Mouse (Mus musculus) left cerebral cortex, postnatal 10 days (tissue): ENCODE data around the gene Spire2. TPM values are rescaled to one million over a fixed set of nuclear protein-coding genes. Genes with fewer than 3 reads are reported as not detected.

Source experiments
- DNase-seq, 2 experiments: peaks; one replicate each; pipeline ENCODE4 v3.0.0; 2021 to 2022; ENCODE audit warnings: low spot score in 2 of 2, mixed read lengths in 1 of 2; ENCODE audit errors: extremely low spot score in 1 of 2
- intact Hi-C: fragments of 180-260 bp; cut with DNase I; formaldehyde crosslinking; loops from one replicate; pipeline ENCODE4 v1.15.1; 2025
- total RNA-seq, 2 experiments: library from RNA; stranded (reverse); gene quantifications; 2 replicates each; pipeline ENCODE4 v1.2.3; 2021

The Spire2 gene
- total RNA-seq, 2 experiments from 2014 or later = 16.2 to 17.4 TPM

- intact Hi-C loops = loop anchor here (5.0 to 10.0 kb wide), 2 partner anchors 44 to 106 kb away; partner anchors contain the start of genes Fanca, Vps9d1 and Zfp276
- DNase-seq = peak; percentile 77 to 79
Measured at GRCm38 (mm10) chr8:123361082-123361739, 28.7 kb downstream of the Spire2 start.

- intact Hi-C loops = no loop called here
- DNase-seq = peak; percentile 94 to 98
Measured at GRCm38 (mm10) chr8:123373403-123374238, 41.1 kb downstream of the Spire2 start, which contains the start of gene Tcf25. Tcf25 (plus strand) TSS chr8:123373753.

DNA sequence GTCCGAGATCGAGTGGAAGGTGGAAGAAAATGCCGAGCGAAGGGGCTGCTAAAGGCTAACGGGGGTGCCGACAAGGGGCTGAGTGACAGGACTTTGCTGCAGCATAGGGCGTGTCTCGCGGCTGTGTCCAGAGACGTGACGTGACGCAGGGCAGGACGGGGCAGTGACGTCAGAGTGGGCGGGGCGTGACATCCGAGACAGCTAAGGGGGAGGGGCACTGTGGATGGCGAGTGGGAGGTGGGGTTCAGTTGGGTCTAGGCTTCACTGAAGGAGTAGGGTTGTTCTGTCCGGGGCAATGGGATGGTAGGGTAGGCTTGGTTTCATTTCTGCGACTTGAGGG lies 41.7 kb downstream of the Spire2 start:
- intact Hi-C loops = no loop called here
- DNase-seq = peak; percentile 91 to 96

GRCm38 (mm10) chr8:123375701-123376100 lies 43.2 kb downstream of the Spire2 start:
- no peak for DNase-seq
- intact Hi-C loops = no loop called here

DNA sequence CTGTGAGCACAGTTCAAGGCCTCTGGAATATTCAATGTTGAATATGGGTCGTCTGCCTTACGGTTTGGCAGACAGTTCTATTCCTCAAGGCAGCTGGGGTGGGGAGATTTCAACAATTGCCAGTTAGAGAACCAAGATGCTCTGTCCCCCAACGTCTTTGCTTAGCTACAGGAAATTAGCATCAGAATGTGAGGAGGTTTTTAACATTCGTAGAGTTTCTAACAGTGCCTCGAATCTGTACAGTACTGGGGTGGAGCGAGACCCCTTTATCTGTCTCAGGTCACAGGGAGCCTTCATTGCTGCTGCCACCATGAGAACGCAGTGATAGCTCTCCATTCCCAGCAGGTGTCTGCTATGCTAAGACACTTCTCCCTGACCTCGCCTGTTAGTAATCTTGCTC lies 43.6 kb downstream of the Spire2 start:
- intact Hi-C loops = no loop called here
- DNase-seq = no peak

DNA sequence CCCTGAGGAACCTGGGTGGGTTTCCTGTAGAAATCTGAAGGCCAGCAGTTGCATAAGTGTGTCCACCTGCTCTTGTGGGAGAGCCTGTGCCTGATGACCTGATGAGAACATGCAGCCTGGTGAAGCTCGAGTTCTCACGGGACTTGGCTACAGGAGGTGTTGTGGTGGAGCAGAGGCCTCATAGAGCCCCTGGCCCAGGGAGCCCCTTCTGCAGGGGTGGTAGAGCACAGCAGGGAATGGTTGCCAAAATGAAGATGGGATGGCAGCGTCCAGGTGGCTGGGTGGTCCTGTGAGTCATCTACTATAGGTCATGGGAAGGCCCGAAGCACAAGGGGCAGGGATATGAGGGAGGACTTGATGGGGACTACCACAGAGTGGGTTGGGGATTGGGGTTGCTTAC lies 49.2 kb downstream of the Spire2 start:
- intact Hi-C loops = no loop called here
- no peak for DNase-seq

GRCm38 (mm10) chr8:123382516-123382915 lies 50.0 kb downstream of the Spire2 start:
- intact Hi-C loops = no loop called here
- no peak for DNase-seq

DNA sequence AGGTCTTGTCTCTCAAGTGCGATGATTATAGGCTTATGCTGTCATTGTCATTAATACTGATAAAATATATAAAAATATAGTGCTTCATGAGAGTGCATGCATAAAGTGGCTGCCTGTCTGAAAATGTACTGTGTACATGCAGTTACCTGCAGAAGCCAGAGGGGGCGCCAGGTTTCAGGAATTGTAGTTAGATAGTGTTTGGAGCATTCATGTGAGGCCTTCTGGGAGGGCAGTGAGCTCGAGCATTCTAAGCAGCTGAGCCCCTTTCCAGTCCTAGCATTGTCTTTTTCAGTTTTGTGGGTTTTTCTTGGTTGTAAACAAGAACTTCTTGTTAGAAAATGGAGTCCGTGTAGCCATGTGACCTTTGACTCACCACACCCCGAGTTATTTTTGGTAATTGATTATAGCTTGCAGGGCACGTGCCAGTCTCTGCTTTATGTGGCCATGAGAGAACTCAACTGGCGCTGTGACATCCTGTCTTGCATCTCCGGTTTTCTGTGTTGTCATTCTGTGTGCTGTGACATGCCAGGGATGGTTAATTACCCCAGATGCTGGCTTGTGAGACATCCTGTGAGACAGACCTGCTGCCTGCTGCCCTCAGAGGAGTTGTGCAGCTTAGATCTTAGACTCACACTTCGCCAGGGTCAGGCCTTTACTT lies 52.5 kb downstream of the Spire2 start:
- intact Hi-C loops = no loop called here
- DNase-seq = no peak

GRCm38 (mm10) chr8:123387041-123387440 lies 54.5 kb downstream of the Spire2 start:
- intact Hi-C loops = no loop called here
- no peak for DNase-seq

DNA sequence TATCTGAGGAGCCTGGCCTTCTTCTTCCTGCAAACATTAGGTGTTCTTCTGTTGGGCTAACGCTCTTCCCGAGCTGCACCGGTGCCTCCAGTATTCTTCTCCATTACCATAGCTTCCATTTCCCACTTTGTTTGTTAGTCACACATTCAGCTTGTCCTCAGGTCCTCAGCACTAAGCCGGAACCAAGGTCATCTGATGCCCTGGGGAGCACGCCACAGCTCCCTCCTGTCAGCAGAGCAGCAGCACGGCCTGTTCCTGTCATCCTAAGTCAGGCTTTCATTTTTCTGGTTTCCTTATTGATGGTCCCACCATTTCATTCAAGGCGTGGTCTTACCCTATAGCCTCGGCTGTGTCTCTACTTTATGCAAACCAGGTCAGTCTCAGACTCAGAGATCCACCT lies 55.3 kb downstream of the Spire2 start:
- DNase-seq = no peak
- intact Hi-C loops = no loop called here

DNA sequence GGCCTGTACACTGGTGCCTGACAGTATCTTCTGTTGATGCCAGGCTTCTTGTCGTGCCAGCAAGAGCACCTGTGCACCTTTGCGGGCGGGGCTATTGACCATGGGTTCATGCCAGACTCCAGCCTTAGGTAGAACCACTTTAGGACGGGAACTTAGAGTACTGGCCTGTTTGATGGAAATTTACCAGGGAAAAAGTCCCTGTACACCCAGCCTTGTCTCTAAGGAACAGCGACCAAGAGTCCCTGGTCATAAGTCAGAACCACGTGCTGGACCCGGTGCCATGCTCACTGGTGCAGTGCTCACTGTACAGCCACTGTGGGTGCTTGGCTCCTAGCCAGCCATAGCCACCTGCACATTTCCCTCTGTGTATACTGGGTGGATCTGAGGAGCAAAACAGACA lies 56.5 kb downstream of the Spire2 start:
- intact Hi-C loops = no loop called here
- no peak for DNase-seq

DNA sequence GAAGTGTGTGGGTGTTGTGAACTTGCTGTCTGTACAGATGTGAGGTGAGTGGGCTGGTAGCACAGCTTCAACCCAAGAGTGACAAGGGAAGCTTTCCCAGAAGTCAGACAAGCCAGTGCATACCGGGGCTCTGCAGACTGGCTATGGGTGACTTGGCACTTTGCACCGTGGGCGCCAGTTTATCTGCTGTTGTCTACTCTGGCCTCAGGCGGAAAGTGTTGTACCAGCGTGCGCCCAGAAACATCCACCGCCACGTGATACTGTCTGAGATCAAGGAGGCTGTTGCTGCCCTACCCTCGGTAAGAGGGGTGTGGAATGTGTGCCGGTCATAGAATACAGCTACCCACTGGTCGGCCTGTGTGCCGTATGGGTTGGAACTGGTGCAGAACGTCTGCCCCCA lies 65.8 kb downstream of the Spire2 start:
- intact Hi-C loops = no loop called here
- DNase-seq = peak in 1 of 2 experiments; percentile 18

- no peak for DNase-seq
Measured at GRCm38 (mm10) chr8:123401936-123402335, 69.4 kb downstream of the Spire2 start.

DNA sequence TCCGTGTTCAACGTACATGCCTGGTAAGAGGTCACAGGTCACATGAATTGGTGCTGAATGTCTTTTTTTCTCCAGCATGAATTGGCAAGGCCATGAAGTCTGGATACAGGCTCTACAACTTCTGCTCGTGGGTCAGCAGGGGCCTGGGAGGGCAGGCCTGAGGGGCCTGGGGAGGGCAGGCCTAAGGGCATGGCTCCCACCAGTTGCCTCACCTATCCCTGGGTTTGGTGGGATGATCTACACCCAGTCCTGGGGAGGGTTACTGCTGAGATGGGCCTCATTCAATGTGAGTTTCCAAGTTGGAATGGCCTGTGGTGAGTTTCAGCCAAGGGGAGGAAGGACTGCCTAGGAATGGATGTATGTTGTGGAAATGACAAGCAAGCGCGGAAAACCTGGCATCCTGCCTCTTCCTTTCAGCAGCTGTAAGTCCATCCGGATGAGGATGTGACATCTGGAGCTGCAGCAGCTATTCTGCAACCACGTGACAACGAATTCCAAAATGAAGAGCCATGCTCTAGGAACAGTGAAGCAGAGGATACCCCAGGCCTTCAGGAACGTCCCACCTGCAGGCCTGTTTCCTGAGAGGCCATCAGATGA lies 70.3 kb downstream of the Spire2 start:
- intact Hi-C loops = no loop called here
- DNase-seq = no peak

More at GRCm38 (mm10) chr8:123401936-123402335, 69.4 kb downstream of the Spire2 start:
- intact Hi-C loops = no loop called here

GRCm38 (mm10) chr8:123404521-123404920 lies 72.0 kb downstream of the Spire2 start:
- intact Hi-C loops = no loop called here
- DNase-seq = no peak

- intact Hi-C loops = no loop called here
- peak; percentile 65 to 68 for DNase-seq
Measured at GRCm38 (mm10) chr8:123406786-123407185, 74.3 kb downstream of the Spire2 start, which contains the start of gene Mc1r. Mc1r (plus strand) TSS chr8:123407107.

DNA sequence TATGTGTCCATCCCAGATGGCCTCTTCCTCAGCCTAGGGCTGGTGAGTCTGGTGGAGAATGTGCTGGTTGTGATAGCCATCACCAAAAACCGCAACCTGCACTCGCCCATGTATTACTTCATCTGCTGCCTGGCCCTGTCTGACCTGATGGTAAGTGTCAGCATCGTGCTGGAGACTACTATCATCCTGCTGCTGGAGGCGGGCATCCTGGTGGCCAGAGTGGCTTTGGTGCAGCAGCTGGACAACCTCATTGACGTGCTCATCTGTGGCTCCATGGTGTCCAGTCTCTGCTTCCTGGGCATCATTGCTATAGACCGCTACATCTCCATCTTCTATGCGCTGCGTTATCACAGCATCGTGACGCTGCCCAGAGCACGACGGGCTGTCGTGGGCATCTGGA lies 75.1 kb downstream of the Spire2 start:
- intact Hi-C loops = no loop called here
- no peak for DNase-seq

GRCm38 (mm10) chr8:123408586-123409544 lies 76.4 kb downstream of the Spire2 start:
- no peak for DNase-seq
- intact Hi-C loops = no loop called here
